8 mouse cellular contexts compared by ENCODE assay signal in genomic region chr11:34314534-34315379, GRCm38 (mm10). TPM values are rescaled to one million over a fixed set of nuclear protein-coding genes. Genes with fewer than 3 reads are reported as not detected.
A peak's percentile ranks its signal among the peaks of the same experiment; 100 is the strongest.
DNase-seq lines count a peak whose midpoint lies in the region; ATAC-seq lines count a peak whose summit lies in the region.

Gene Fam196b, plus strand, starts transcription at chr11:34314822.

- H3K9ac ChIP-seq in embryonic facial prominence, embryonic 14.5 days (ENCODE audit: low read depth, low read length) = peak within 1 kb of the TSS; percentile 48
- H3K9ac ChIP-seq in hindbrain, embryonic 15.5 days = peak within 1 kb of the TSS; percentile 53
- H3K9ac ChIP-seq in limb, embryonic 11.5 days (ENCODE audit: low read length) = no peak within 1 kb of the TSS
- peak within 1 kb of the TSS; percentile 47; the same call in 1 of the 2 replicates for H3K9ac ChIP-seq in neural tube, embryonic 12.5 days

- H3K4me1 ChIP-seq in embryonic facial prominence, embryonic 14.5 days (ENCODE audit: control insufficient read depth, insufficient read depth, low read length) = no peaks in the 10 kb centered on the region; the same call in 1 of the 2 replicates
- peaks cover 37% of the 10 kb centered on the region for H3K4me1 ChIP-seq in hindbrain, embryonic 15.5 days (replicated peaks)
- H3K4me1 ChIP-seq in limb, embryonic 11.5 days (ENCODE audit: control insufficient read depth, insufficient read depth, low read length) = peaks cover 5% of the 10 kb centered on the region; the same call in 1 of the 2 replicates
- H3K4me1 ChIP-seq in neural tube, embryonic 12.5 days = peaks cover 8% of the 10 kb centered on the region

- peak; percentile 65; the same call in 1 of the 2 replicates for ATAC-seq in cerebellum, adult (ENCODE audit: insufficient number of reproducible peaks, low FRiP score, low TSS enrichment)
- ATAC-seq in embryonic facial prominence, embryonic 14.5 days (ENCODE audit: low read depth) = peak; percentile 60; the same call in 1 of the 2 replicates
- peak; percentile 58; the same call in 1 of the 2 replicates for ATAC-seq in hindbrain, embryonic 15.5 days (ENCODE audit: low FRiP score, low read depth)
- ATAC-seq in limb, embryonic 11.5 days (ENCODE audit: insufficient number of reproducible peaks, low FRiP score, low TSS enrichment, low read depth) = no peak
- peak; percentile 59; the same call in 1 of the 2 replicates for ATAC-seq in neural tube, embryonic 12.5 days (ENCODE audit: low FRiP score, low read depth)

- H3K27ac ChIP-seq in embryonic facial prominence, embryonic 14.5 days (replicated peaks; ENCODE audit: low read depth, low read length) = no peak within 1 kb of the TSS
- peak within 1 kb of the TSS; percentile 72 for H3K27ac ChIP-seq in hindbrain, embryonic 15.5 days (replicated peaks)
- H3K27ac ChIP-seq in limb, embryonic 11.5 days (replicated peaks; ENCODE audit: low read depth, low read length) = no peak within 1 kb of the TSS
- H3K27ac ChIP-seq in neural tube, embryonic 12.5 days = no peak within 1 kb of the TSS

- peak within 1 kb of the TSS; percentile 35 for H3K4me3 ChIP-seq in embryonic facial prominence, embryonic 14.5 days (ENCODE audit: low read depth, low read length)
- peak within 1 kb of the TSS; percentile 52 for H3K4me3 ChIP-seq in hindbrain, embryonic 15.5 days
- H3K4me3 ChIP-seq in limb, embryonic 11.5 days (ENCODE audit: low read depth, low read length) = 0 out of 2 replicates have a peak within 1 kb of the TSS, but pooled peaks have one; percentile 8
- H3K4me3 ChIP-seq in neural tube, embryonic 12.5 days = peak within 1 kb of the TSS; percentile 36

- no peaks in the 10 kb centered on the region for H3K36me3 ChIP-seq in embryonic facial prominence, embryonic 14.5 days (ENCODE audit: control insufficient read depth, insufficient read depth, low read length)
- H3K36me3 ChIP-seq in hindbrain, embryonic 15.5 days = no peaks in the 10 kb centered on the region
- H3K36me3 ChIP-seq in limb, embryonic 11.5 days (ENCODE audit: control insufficient read depth, insufficient read depth, low read length) = no peaks in the 10 kb centered on the region
- no peaks in the 10 kb centered on the region for H3K36me3 ChIP-seq in neural tube, embryonic 12.5 days

- WGBS in embryonic facial prominence, embryonic 14.5 days = 4% methylated on average over 13 of the region's 13 CpGs
- 1% methylated on average over 13 of the region's 13 CpGs for WGBS in hindbrain, embryonic 15.5 days
- WGBS in limb, embryonic 11.5 days = 4% methylated on average over 13 of the region's 13 CpGs
- WGBS in neural tube, embryonic 12.5 days = 2% methylated on average over 13 of the region's 13 CpGs

- H3K9me3 ChIP-seq in embryonic facial prominence, embryonic 14.5 days (ENCODE audit: control insufficient read depth, low read length) = no peaks in the 10 kb centered on the region
- no peaks in the 10 kb centered on the region for H3K9me3 ChIP-seq in hindbrain, embryonic 15.5 days
- H3K9me3 ChIP-seq in limb, embryonic 11.5 days (ENCODE audit: control insufficient read depth, low read length) = no peaks in the 10 kb centered on the region
- H3K9me3 ChIP-seq in neural tube, embryonic 12.5 days = no peaks in the 10 kb centered on the region

- peaks cover 8% of the 10 kb centered on the region; the same call in 1 of the 2 replicates for H3K27me3 ChIP-seq in embryonic facial prominence, embryonic 14.5 days (replicated peaks; ENCODE audit: control insufficient read depth, insufficient read depth, low read length)
- H3K27me3 ChIP-seq in hindbrain, embryonic 15.5 days = no peaks in the 10 kb centered on the region
- H3K27me3 ChIP-seq in limb, embryonic 11.5 days (ENCODE audit: control insufficient read depth, insufficient read depth, low read length) = no peaks in the 10 kb centered on the region
- H3K27me3 ChIP-seq in neural tube, embryonic 12.5 days (replicated peaks) = peaks cover 8% of the 10 kb centered on the region; the same call in 1 of the 2 replicates

- H3K4me2 ChIP-seq in embryonic facial prominence, embryonic 14.5 days (ENCODE audit: low read depth, low read length) = peak within 1 kb of the TSS; percentile 65
- H3K4me2 ChIP-seq in hindbrain, embryonic 15.5 days = peak within 1 kb of the TSS; percentile 59
- H3K4me2 ChIP-seq in limb, embryonic 11.5 days (ENCODE audit: low read depth, severe bottlenecking) = peak within 1 kb of the TSS; percentile 40
- peak within 1 kb of the TSS; percentile 55 for H3K4me2 ChIP-seq in neural tube, embryonic 12.5 days (replicated peaks)

- no peak for DNase-seq in cerebellum, adult 11-12 months
- DNase-seq in R1 (ENCODE audit: low read depth, low spot score) = peak; percentile 90
- DNase-seq in embryonic facial prominence, embryonic 14.5 days (ENCODE audit: low spot score) = peak; percentile 81
- peak; percentile 37 for DNase-seq in limb, embryonic 11.5 days (ENCODE audit: low spot score)
- no peak for DNase-seq in gastrocnemius, postnatal 25 days

RNA-seq across cellular contexts. Expression of gene Fam196b, which starts in this region (rescaled TPM):
- 0.46 and 0.90 TPM in 2 replicates for polyA plus RNA-seq in embryonic facial prominence, embryonic 14.5 days (2014; fragmentation: Nextera tagmentation; extraction: Ambion mirVana)
- 4.2 and 4.7 TPM in 2 replicates for polyA plus RNA-seq in hindbrain, embryonic 15.5 days (2015; fragmentation: Nextera tagmentation; extraction: Ambion mirVana)
- polyA plus RNA-seq in limb, embryonic 11.5 days (2014; fragmentation: Nextera tagmentation; extraction: Ambion mirVana) = 0.21 and 0.51 TPM in 2 replicates
- 1.6 and 2.0 TPM in 2 replicates for polyA plus RNA-seq in neural tube, embryonic 12.5 days (2016; fragmentation: Nextera tagmentation; extraction: Ambion mirVana)
- total RNA-seq in gastrocnemius, postnatal 25 days (2021) = under 1 TPM; 0.18 to 0.78 TPM

Comparison
In these comparisons a context has a peak if more than half of its experiments do, and no peak if none do; other contexts are left out.
1. Peak in DNase-seq, ATAC-seq, H3K4me3 ChIP-seq, H3K9ac ChIP-seq and H3K4me2 ChIP-seq in embryonic facial prominence, embryonic 14.5 days; RNA of the gene not detected or under 1 TPM.
2. Peak in DNase-seq, H3K4me3 ChIP-seq and H3K4me2 ChIP-seq in limb, embryonic 11.5 days; RNA of the gene not detected or under 1 TPM.